Comparison of ENCODE assay signal across 22 mouse cellular contexts in genomic region chr12:39339101-39339538, GRCm38 (mm10).
DNase-seq lines count a peak whose midpoint lies in the region; ATAC-seq lines count a peak whose summit lies in the region.
"Had no signal": no experiment of that assay in that cellular context is flagged by ENCODE, and none has a peak within 500 bp of the region (broad histone marks: within the 10 kb centered on the region; RNA-seq: fewer than 3 reads in every experiment).

No protein-coding gene starts in this region.

- no peaks in the 10 kb centered on the region for H3K27me3 ChIP-seq in forebrain, embryonic 14.5 days (replicated peaks; ENCODE audit: control insufficient read depth, insufficient read depth, low read length)
- H3K27me3 ChIP-seq in forebrain, embryonic 12.5 days: no peaks in the 10 kb centered on the region
- no peaks in the 10 kb centered on the region for H3K27me3 ChIP-seq in intestine, embryonic 16.5 days (replicated peaks; ENCODE audit: control insufficient read depth, insufficient read depth, low read length)
- no peaks in the 10 kb centered on the region for H3K27me3 ChIP-seq in intestine, embryonic 15.5 days (replicated peaks)
- H3K27me3 ChIP-seq: embryonic facial prominence, embryonic 13.5 days; neural tube, embryonic 15.5 days had no signal

- ATAC-seq in forebrain, embryonic 14.5 days: peak; percentile 42; the same call in 1 of the 2 replicates
- ATAC-seq in forebrain, embryonic 12.5 days (ENCODE audit: low FRiP score): no peak
- 0 out of 2 replicates have a peak, but pooled peaks have one; percentile 31 for ATAC-seq in intestine, embryonic 16.5 days
- no peak for ATAC-seq in intestine, embryonic 15.5 days

- WGBS in forebrain, embryonic 14.5 days: 68% methylated on average over 5 of the region's 5 CpGs
- WGBS in forebrain, embryonic 12.5 days: 89% methylated on average over 5 of the region's 5 CpGs
- 63% methylated on average over 5 of the region's 5 CpGs for WGBS in intestine, embryonic 16.5 days
- 64% methylated on average over 5 of the region's 5 CpGs for WGBS in intestine, embryonic 15.5 days

- H3K27ac ChIP-seq in forebrain, embryonic 14.5 days (ENCODE audit: low read depth, low read length): no peak overlapping the region
- H3K27ac ChIP-seq in forebrain, embryonic 12.5 days: no peak overlapping the region
- no peak overlapping the region for H3K27ac ChIP-seq in intestine, embryonic 16.5 days (ENCODE audit: low read length)
- H3K27ac ChIP-seq in intestine, embryonic 15.5 days: no peak overlapping the region
- H3K27ac ChIP-seq: embryonic facial prominence, embryonic 13.5 days; layer of hippocampus, adult 2 months; neural tube, embryonic 15.5 days had no signal

- peaks cover 2% of the 10 kb centered on the region; the same call in 1 of the 2 replicates for H3K4me1 ChIP-seq in forebrain, embryonic 14.5 days (ENCODE audit: control insufficient read depth, insufficient read depth, low read length)
- H3K4me1 ChIP-seq in forebrain, embryonic 12.5 days: no peaks in the 10 kb centered on the region
- H3K4me1 ChIP-seq in intestine, embryonic 16.5 days (ENCODE audit: control insufficient read depth, insufficient read depth, low read length): no peaks in the 10 kb centered on the region
- H3K4me1 ChIP-seq in intestine, embryonic 15.5 days (replicated peaks): no peaks in the 10 kb centered on the region
- H3K4me1 ChIP-seq: embryonic facial prominence, embryonic 13.5 days; neural tube, embryonic 15.5 days had no signal

- H3K4me2 ChIP-seq in forebrain, embryonic 14.5 days (ENCODE audit: low read length): no peak overlapping the region
- H3K4me2 ChIP-seq in forebrain, embryonic 12.5 days: no peak overlapping the region
- H3K4me2 ChIP-seq in intestine, embryonic 16.5 days (ENCODE audit: low read depth, low read length): no peak overlapping the region
- H3K4me2 ChIP-seq in intestine, embryonic 15.5 days (replicated peaks): no peak overlapping the region
- H3K4me2 ChIP-seq: embryonic facial prominence, embryonic 13.5 days; heart, embryonic 11.5 days; neural tube, embryonic 15.5 days had no signal

- no peaks in the 10 kb centered on the region for H3K9me3 ChIP-seq in forebrain, embryonic 14.5 days (replicated peaks; ENCODE audit: control insufficient read depth, low read length)
- H3K9me3 ChIP-seq in forebrain, embryonic 12.5 days: no peaks in the 10 kb centered on the region
- no peaks in the 10 kb centered on the region for H3K9me3 ChIP-seq in intestine, embryonic 16.5 days (ENCODE audit: control insufficient read depth, low read length)
- no peaks in the 10 kb centered on the region for H3K9me3 ChIP-seq in intestine, embryonic 15.5 days
- H3K9me3 ChIP-seq: embryonic facial prominence, embryonic 13.5 days; G1E; neural tube, embryonic 15.5 days had no signal

- no peak overlapping the region for H3K9ac ChIP-seq in forebrain, embryonic 14.5 days (ENCODE audit: low read length)
- H3K9ac ChIP-seq in forebrain, embryonic 12.5 days: no peak overlapping the region
- H3K9ac ChIP-seq in intestine, embryonic 16.5 days (ENCODE audit: low read depth, low read length): no peak overlapping the region
- H3K9ac ChIP-seq in intestine, embryonic 15.5 days: no peak overlapping the region
- H3K9ac ChIP-seq: embryonic facial prominence, embryonic 13.5 days; neural tube, embryonic 15.5 days had no signal

- H3K4me3 ChIP-seq in forebrain, embryonic 14.5 days (ENCODE audit: low read depth, low read length): no peak overlapping the region
- H3K4me3 ChIP-seq in forebrain, embryonic 12.5 days (replicated peaks): no peak overlapping the region
- no peak overlapping the region for H3K4me3 ChIP-seq in intestine, embryonic 16.5 days (ENCODE audit: low read length)
- no peak overlapping the region for H3K4me3 ChIP-seq in intestine, embryonic 15.5 days (replicated peaks)
- H3K4me3 ChIP-seq: embryonic facial prominence, embryonic 13.5 days; layer of hippocampus, adult 2 months; neural tube, embryonic 15.5 days had no signal

- peak; percentile 51 for DNase-seq in forebrain, embryonic 14.5 days (ENCODE audit: low spot score)
- DNase-seq in cerebellum, adult 18-20 months: peak; percentile 59 to 65
- DNase-seq in cerebellum, postnatal 25 days: peak; percentile 53 to 70
- no peak for DNase-seq in ovary, postnatal 10 days (ENCODE audit: low spot score)
- no peak for DNase-seq in thymus, postnatal 10 days (ENCODE audit: low spot score in 2 of 2)
- DNase-seq: adrenal gland, postnatal 25 days; heart, postnatal 10 days; kidney, adult 8-10 months; kidney, postnatal 14 days; liver; lung, postnatal 10 days; midbrain, embryonic 14.5 days; right cerebral cortex, postnatal 25 days; thymus, postnatal 25 days had no signal

- no peaks in the 10 kb centered on the region for H3K36me3 ChIP-seq in forebrain, embryonic 14.5 days (ENCODE audit: control insufficient read depth, insufficient read depth, low read length)
- no peaks in the 10 kb centered on the region for H3K36me3 ChIP-seq in forebrain, embryonic 12.5 days (replicated peaks)
- no peaks in the 10 kb centered on the region for H3K36me3 ChIP-seq in intestine, embryonic 16.5 days (ENCODE audit: control insufficient read depth, insufficient read depth, low read length)
- no peaks in the 10 kb centered on the region for H3K36me3 ChIP-seq in intestine, embryonic 15.5 days
- H3K36me3 ChIP-seq: embryonic facial prominence, embryonic 13.5 days; G1E; neural tube, embryonic 15.5 days had no signal

Comparison
In these comparisons a context has a peak if more than half of its experiments do, and no peak if none do; other contexts are left out.
1. ATAC-seq: peak in forebrain, embryonic 14.5 days (single experiment) and intestine, embryonic 16.5 days (single experiment); none in forebrain, embryonic 12.5 days (single experiment) and intestine, embryonic 15.5 days (single experiment).
2. DNase-seq: peak in forebrain, embryonic 14.5 days (single experiment), cerebellum, adult 18-20 months (2 of 2) and cerebellum, postnatal 25 days (2 of 2); none in ovary, postnatal 10 days (single experiment) and thymus, postnatal 10 days (0 of 2).